Mouse (Mus musculus) heart, postnatal 10 days (tissue): ENCODE data around the gene Metap2. TPM values are rescaled to one million over a fixed set of nuclear protein-coding genes. Genes with fewer than 3 reads are reported as not detected.

ENCODE experiments used
- total RNA-seq, 2 experiments: library from RNA; stranded (reverse); gene quantifications; 2 replicates each; pipeline ENCODE4 v1.2.3; 2021

The Metap2 gene
- total RNA-seq, 2 experiments from 2014 or later, result 150 to 156 TPM

Other genes with a start within 250 kb of the Metap2 start
- not detected for gene Usp44, start 65.5 kb downstream of the Metap2 start, total RNA-seq
- gene Vezt, start 138.7 kb upstream of the Metap2 start, total RNA-seq, result 10 to 100 TPM; 37.9 to 40.2 TPM
- 1 to 10 TPM; 5.9 to 6.0 TPM for gene Fgd6, start 138.9 kb upstream of the Metap2 start, total RNA-seq